In genomic region chr13:23537006-23537710, GRCm38 (mm10) we compare ENCODE assay signal across 8 mouse cellular contexts. TPM values are rescaled to one million over a fixed set of nuclear protein-coding genes. Genes with fewer than 3 reads are reported as not detected.
A peak's percentile ranks its signal among the peaks of the same experiment; 100 is the strongest.
DNase-seq lines count a peak whose midpoint lies in the region; ATAC-seq and TF ChIP-seq lines count a peak whose summit lies in the region.
"Had no signal": no experiment of that assay in that cellular context is flagged by ENCODE, and none has a peak within 500 bp of the region (broad histone marks: within the 10 kb centered on the region; RNA-seq: fewer than 3 reads in every experiment).

No protein-coding gene starts in this region.

- TF ChIP-seq EP300 in liver, postnatal 0 days (IDR thresholded peaks at IDR 0.05; ENCODE audit: low read depth) = no peak

- H3K36me3 ChIP-seq in liver, embryonic 11.5 days (ENCODE audit: control insufficient read depth, insufficient read depth, low read length) = no peaks in the 10 kb centered on the region
- no peaks in the 10 kb centered on the region for H3K36me3 ChIP-seq in embryonic facial prominence, embryonic 10.5 days (replicated peaks)
- no peaks in the 10 kb centered on the region for H3K36me3 ChIP-seq in hindbrain, embryonic 12.5 days
- no peaks in the 10 kb centered on the region for H3K36me3 ChIP-seq in liver, postnatal 0 days (replicated peaks; ENCODE audit: insufficient read depth, low read length)

- peak overlapping the region; percentile 88 for H3K4me2 ChIP-seq in liver, embryonic 11.5 days
- H3K4me2 ChIP-seq in hindbrain, embryonic 12.5 days (replicated peaks) = peak overlapping the region; percentile 76
- peak overlapping the region; percentile 80 for H3K4me2 ChIP-seq in liver, postnatal 0 days (ENCODE audit: low read depth, low read length)

- H3K27ac ChIP-seq in liver, embryonic 11.5 days (ENCODE audit: low read depth, low read length) = peak overlapping the region; percentile 100
- peak overlapping the region; percentile 94 for H3K27ac ChIP-seq in embryonic facial prominence, embryonic 10.5 days (replicated peaks)
- H3K27ac ChIP-seq in hindbrain, embryonic 12.5 days = no peak overlapping the region
- peak overlapping the region; percentile 99 for H3K27ac ChIP-seq in liver, postnatal 0 days (ENCODE audit: low read depth)
- H3K27ac ChIP-seq in layer of hippocampus, adult 2 months = no peak overlapping the region

- H3K9ac ChIP-seq in liver, embryonic 11.5 days (ENCODE audit: low read depth, low read length) = peak overlapping the region; percentile 0; the same call in 1 of the 2 replicates
- H3K9ac ChIP-seq in hindbrain, embryonic 12.5 days = 0 out of 2 replicates have a peak overlapping the region, but pooled peaks have one; percentile 10
- peak overlapping the region; percentile 70 for H3K9ac ChIP-seq in liver, postnatal 0 days (replicated peaks)

- H3K4me1 ChIP-seq in liver, embryonic 11.5 days (replicated peaks; ENCODE audit: control insufficient read depth, insufficient read depth, low read length) = peaks cover 20% of the 10 kb centered on the region
- peaks cover 38% of the 10 kb centered on the region for H3K4me1 ChIP-seq in embryonic facial prominence, embryonic 10.5 days
- peaks cover 30% of the 10 kb centered on the region for H3K4me1 ChIP-seq in hindbrain, embryonic 12.5 days
- peaks cover 20% of the 10 kb centered on the region for H3K4me1 ChIP-seq in liver, postnatal 0 days (ENCODE audit: insufficient read depth)

- no peaks in the 10 kb centered on the region for H3K9me3 ChIP-seq in liver, embryonic 11.5 days (ENCODE audit: control insufficient read depth, low read length)
- no peaks in the 10 kb centered on the region for H3K9me3 ChIP-seq in embryonic facial prominence, embryonic 10.5 days
- H3K9me3 ChIP-seq in hindbrain, embryonic 12.5 days (replicated peaks) = no peaks in the 10 kb centered on the region
- H3K9me3 ChIP-seq in liver, postnatal 0 days (ENCODE audit: low read length) = no peaks in the 10 kb centered on the region

- TF ChIP-seq CTCF in liver, postnatal 0 days (IDR thresholded peaks at IDR 0.05; ENCODE audit: low read depth) = no peak
- no peak for TF ChIP-seq CTCF in layer of hippocampus, adult 2 months (conservative IDR thresholded peaks at IDR 0.05)

- peak overlapping the region; percentile 65 for H3K4me3 ChIP-seq in liver, embryonic 11.5 days (ENCODE audit: low read depth, low read length)
- peak overlapping the region; percentile 60 for H3K4me3 ChIP-seq in embryonic facial prominence, embryonic 10.5 days
- peak overlapping the region; percentile 13; the same call in 1 of the 2 replicates for H3K4me3 ChIP-seq in hindbrain, embryonic 12.5 days
- H3K4me3 ChIP-seq in liver, postnatal 0 days (ENCODE audit: low read depth, low read length) = peak overlapping the region; percentile 66
- no peak overlapping the region for H3K4me3 ChIP-seq in layer of hippocampus, adult 2 months

- H3K27me3 ChIP-seq in liver, embryonic 11.5 days (replicated peaks; ENCODE audit: control insufficient read depth, insufficient read depth, low read length) = no peaks in the 10 kb centered on the region
- no peaks in the 10 kb centered on the region for H3K27me3 ChIP-seq in embryonic facial prominence, embryonic 10.5 days (replicated peaks; ENCODE audit: low read depth, poor library complexity, severe bottlenecking)
- H3K27me3 ChIP-seq in hindbrain, embryonic 12.5 days = no peaks in the 10 kb centered on the region
- H3K27me3 ChIP-seq in liver, postnatal 0 days (ENCODE audit: insufficient read depth, low read length) = no peaks in the 10 kb centered on the region

- no peak for ATAC-seq in liver, embryonic 11.5 days (replicated peaks; ENCODE audit: low FRiP score)
- ATAC-seq in hindbrain, embryonic 12.5 days (ENCODE audit: low FRiP score) = no peak
- no peak for ATAC-seq in liver, postnatal 0 days
- ATAC-seq in megakaryocyte progenitor cell, adult 5-6 weeks (replicated peaks; ENCODE audit: poor library complexity) = no peak

- no peak for DNase-seq in liver, embryonic 11.5 days (ENCODE audit: low spot score)
- DNase-seq in liver = no peak
- no peak for DNase-seq in embryonic facial prominence, embryonic 10.5 days (ENCODE audit: low spot score)
- DNase-seq in liver, postnatal 0 days = no peak
- DNase-seq in layer of hippocampus, adult 2 months (ENCODE audit: low spot score in 2 of 2) = no peak
- DNase-seq: cerebellum, adult 18-20 months had no signal

- WGBS in liver, embryonic 11.5 days = 75% methylated on average over 3 of the region's 3 CpGs
- 81% methylated on average over 3 of the region's 3 CpGs for WGBS in embryonic facial prominence, embryonic 10.5 days
- WGBS in hindbrain, embryonic 12.5 days = 91% methylated on average over 3 of the region's 3 CpGs
- WGBS in liver, postnatal 0 days (ENCODE audit: insufficient replicate concordance) = 71% methylated on average over 3 of the region's 3 CpGs

RNA-seq across cellular contexts. Expression of gene Hist1h3g, which starts 1.9 kb away (rescaled TPM):
- 5.2 TPM in 2 replicates for polyA plus RNA-seq in liver, embryonic 11.5 days (2014; fragmentation: Nextera tagmentation; extraction: Ambion mirVana)
- 6.5 and 7.7 TPM in 2 replicates for polyA plus RNA-seq in embryonic facial prominence, embryonic 10.5 days (2016; fragmentation: Nextera tagmentation; extraction: Ambion mirVana)
- 2.2 and 4.4 TPM in 2 replicates for polyA plus RNA-seq in hindbrain, embryonic 12.5 days (2016; fragmentation: Nextera tagmentation; extraction: Ambion mirVana)
- 3.7 and 6.3 TPM in 2 replicates for polyA plus RNA-seq in liver, postnatal 0 days (2015; fragmentation: Nextera tagmentation; extraction: Ambion mirVana)
- 1 to 10 TPM; 3.6 to 5.5 TPM for total RNA-seq in layer of hippocampus, adult 2 months (2021)
- total RNA-seq in megakaryocyte progenitor cell, adult 5-6 weeks (2015) = 212 and 246 TPM in 2 replicates
- total RNA-seq in megakaryocyte progenitor cell, adult 5-6 weeks (2017) = 210 and 363 TPM in 2 replicates

RNA-seq across cellular contexts. Expression of gene Hist1h2af, which starts 3.5 kb away (rescaled TPM):
- polyA plus RNA-seq in liver, embryonic 11.5 days (2014; fragmentation: Nextera tagmentation; extraction: Ambion mirVana) = 1.1 and 5.1 TPM in 2 replicates
- polyA plus RNA-seq in embryonic facial prominence, embryonic 10.5 days (2016; fragmentation: Nextera tagmentation; extraction: Ambion mirVana) = 4.8 and 5.5 TPM in 2 replicates
- 5.2 TPM in 1 of 2 replicates, not detected in the other for polyA plus RNA-seq in hindbrain, embryonic 12.5 days (2016; fragmentation: Nextera tagmentation; extraction: Ambion mirVana)
- polyA plus RNA-seq in liver, postnatal 0 days (2015; fragmentation: Nextera tagmentation; extraction: Ambion mirVana) = 9.7 and 9.8 TPM in 2 replicates
- 10 to 100 TPM in 1 of 2 experiments, 1 to 10 TPM in 1; 6.9 to 12.2 TPM for total RNA-seq in layer of hippocampus, adult 2 months (2021)
- 36.0 and 48.7 TPM in 2 replicates for total RNA-seq in megakaryocyte progenitor cell, adult 5-6 weeks (2015)
- total RNA-seq in megakaryocyte progenitor cell, adult 5-6 weeks (2017) = 1,885 and 2,197 TPM in 2 replicates

RNA-seq across cellular contexts. Expression of gene Hist1h2bh, which starts 6.0 kb away (rescaled TPM):
- 1.6 and 1.7 TPM in 2 replicates for polyA plus RNA-seq in liver, embryonic 11.5 days (2014; fragmentation: Nextera tagmentation; extraction: Ambion mirVana)
- 1.1 TPM in 2 replicates for polyA plus RNA-seq in embryonic facial prominence, embryonic 10.5 days (2016; fragmentation: Nextera tagmentation; extraction: Ambion mirVana)
- 0.37 and 0.57 TPM in 2 replicates for polyA plus RNA-seq in hindbrain, embryonic 12.5 days (2016; fragmentation: Nextera tagmentation; extraction: Ambion mirVana)
- 0.58 and 0.64 TPM in 2 replicates for polyA plus RNA-seq in liver, postnatal 0 days (2015; fragmentation: Nextera tagmentation; extraction: Ambion mirVana)
- 1 to 10 TPM in 1 of 2 experiments, under 1 TPM in 1; 0.39 to 1.2 TPM for total RNA-seq in layer of hippocampus, adult 2 months (2021)
- total RNA-seq in megakaryocyte progenitor cell, adult 5-6 weeks (2015) = 32.4 and 33.2 TPM in 2 replicates
- total RNA-seq in megakaryocyte progenitor cell, adult 5-6 weeks (2017) = 120 and 144 TPM in 2 replicates

RNA-seq across cellular contexts. Expression of gene Hist1h4h, which starts 6.3 kb away (rescaled TPM):
- polyA plus RNA-seq in liver, embryonic 11.5 days (2014; fragmentation: Nextera tagmentation; extraction: Ambion mirVana) = 3.3 and 4.3 TPM in 2 replicates
- 2.7 and 3.0 TPM in 2 replicates for polyA plus RNA-seq in embryonic facial prominence, embryonic 10.5 days (2016; fragmentation: Nextera tagmentation; extraction: Ambion mirVana)
- polyA plus RNA-seq in hindbrain, embryonic 12.5 days (2016; fragmentation: Nextera tagmentation; extraction: Ambion mirVana) = 5.7 and 6.9 TPM in 2 replicates
- 7.2 and 7.5 TPM in 2 replicates for polyA plus RNA-seq in liver, postnatal 0 days (2015; fragmentation: Nextera tagmentation; extraction: Ambion mirVana)
- total RNA-seq in layer of hippocampus, adult 2 months (2021) = 100 to 1,000 TPM; 333 to 344 TPM
- 57.4 and 61.0 TPM in 2 replicates for total RNA-seq in megakaryocyte progenitor cell, adult 5-6 weeks (2015)
- 855 and 1,026 TPM in 2 replicates for total RNA-seq in megakaryocyte progenitor cell, adult 5-6 weeks (2017)

RNA-seq across cellular contexts. Expression of gene Hist1h3f, which starts 6.7 kb away (rescaled TPM):
- 0.42 and 0.62 TPM in 2 replicates for polyA plus RNA-seq in liver, embryonic 11.5 days (2014; fragmentation: Nextera tagmentation; extraction: Ambion mirVana)
- 0.97 and 1.2 TPM in 2 replicates for polyA plus RNA-seq in embryonic facial prominence, embryonic 10.5 days (2016; fragmentation: Nextera tagmentation; extraction: Ambion mirVana)
- 0.66 and 1.4 TPM in 2 replicates for polyA plus RNA-seq in hindbrain, embryonic 12.5 days (2016; fragmentation: Nextera tagmentation; extraction: Ambion mirVana)
- 1.3 and 1.5 TPM in 2 replicates for polyA plus RNA-seq in liver, postnatal 0 days (2015; fragmentation: Nextera tagmentation; extraction: Ambion mirVana)
- 10 to 100 TPM; 17.7 to 18.3 TPM for total RNA-seq in layer of hippocampus, adult 2 months (2021)
- 40.7 and 44.7 TPM in 2 replicates for total RNA-seq in megakaryocyte progenitor cell, adult 5-6 weeks (2015)
- 86.8 and 176 TPM in 2 replicates for total RNA-seq in megakaryocyte progenitor cell, adult 5-6 weeks (2017)

Comparison
In these comparisons a context has a peak if more than half of its experiments do, and no peak if none do; other contexts are left out.
1. H3K27ac ChIP-seq: peak in liver, embryonic 11.5 days (single experiment), embryonic facial prominence, embryonic 10.5 days (single experiment) and liver, postnatal 0 days (single experiment); none in hindbrain, embryonic 12.5 days (single experiment) and layer of hippocampus, adult 2 months (single experiment).
2. H3K9ac ChIP-seq: peak in every context shown above with its lines; median percentile 70 in liver, postnatal 0 days; 10 in hindbrain, embryonic 12.5 days; 0 in liver, embryonic 11.5 days.
3. Peak in every context shown above with its lines, with median percentiles within 50 percentile points of each other: H3K4me2 ChIP-seq.